Mouse (Mus musculus) cerebellum, postnatal 25 days (tissue): ENCODE results near the gene Ccdc162.

Experiments used
- DNase-seq, 2 experiments: peaks; one replicate each; pipeline ENCODE4 v3.0.0; 2021; ENCODE audit warnings: mixed read lengths in 2 of 2

The Ccdc162 gene

GRCm38 (mm10) chr10:41716029-41716897, at the start of gene Ccdc162:
Gene Ccdc162 (minus strand): TSS chr10:41716634.
- DNase-seq: no peak

DNA sequence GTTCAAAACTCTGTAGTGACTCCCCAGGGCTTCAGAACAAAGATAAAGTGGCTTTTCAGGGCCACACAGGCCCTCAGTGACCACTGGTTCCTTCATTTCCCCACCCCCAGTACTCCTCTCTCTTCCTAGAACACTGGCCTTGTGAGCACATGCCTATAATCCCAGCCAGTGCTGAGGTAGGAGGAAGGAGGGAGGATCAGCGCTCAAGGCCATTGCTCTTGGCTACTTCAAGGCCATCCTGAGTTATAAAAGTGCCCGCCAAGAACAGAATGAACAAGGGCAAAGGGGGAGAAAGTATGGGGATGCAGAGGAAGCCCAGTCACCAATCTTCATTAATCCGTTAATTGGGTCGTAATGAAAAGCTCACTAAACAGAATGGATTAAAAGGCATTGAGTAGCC, 49.2 kb upstream of the Ccdc162 start:
- no peak for DNase-seq

- no peak for DNase-seq
Measured at GRCm38 (mm10) chr10:41763741-41764385, 47.4 kb upstream of the Ccdc162 start.

DNA sequence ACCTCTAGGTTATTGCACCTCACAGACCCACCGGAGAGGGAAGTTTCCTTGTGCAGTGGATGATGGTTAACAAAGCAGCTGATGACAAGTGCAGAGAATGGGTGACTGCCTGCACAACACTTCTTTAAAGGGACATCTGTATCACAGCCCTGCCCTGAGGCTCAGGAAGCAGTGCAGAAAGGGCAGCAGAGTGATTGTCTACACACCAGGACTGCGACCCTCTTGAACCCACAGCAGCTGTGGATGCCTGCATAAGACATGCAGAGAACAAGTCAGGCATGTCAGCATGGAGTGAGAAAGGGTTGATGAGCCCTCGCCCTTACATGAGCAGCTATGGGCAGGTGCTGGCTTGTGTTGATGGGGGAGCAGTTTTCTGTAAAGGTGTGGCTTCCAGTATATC, 44.4 kb upstream of the Ccdc162 start:
- no peak for DNase-seq

DNA sequence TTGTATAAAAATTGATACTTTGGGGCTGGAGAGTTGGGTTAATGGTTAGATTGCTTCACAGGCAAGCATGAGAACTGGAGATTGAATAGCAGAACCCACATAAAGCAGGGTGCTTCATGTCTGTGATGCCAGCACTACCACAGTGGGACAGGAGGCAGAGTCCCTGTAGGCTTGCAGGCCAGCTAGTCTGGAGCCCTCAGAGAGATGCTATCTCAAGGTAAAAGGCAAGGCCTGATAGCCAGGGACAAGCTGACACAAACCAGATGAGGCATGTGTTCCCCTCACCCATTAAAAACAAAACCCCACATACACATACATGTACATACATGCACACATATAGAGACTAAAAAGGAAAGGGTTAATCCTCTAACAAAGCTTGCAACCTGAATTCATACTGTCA, 41.6 kb upstream of the Ccdc162 start:
- no peak for DNase-seq

DNA sequence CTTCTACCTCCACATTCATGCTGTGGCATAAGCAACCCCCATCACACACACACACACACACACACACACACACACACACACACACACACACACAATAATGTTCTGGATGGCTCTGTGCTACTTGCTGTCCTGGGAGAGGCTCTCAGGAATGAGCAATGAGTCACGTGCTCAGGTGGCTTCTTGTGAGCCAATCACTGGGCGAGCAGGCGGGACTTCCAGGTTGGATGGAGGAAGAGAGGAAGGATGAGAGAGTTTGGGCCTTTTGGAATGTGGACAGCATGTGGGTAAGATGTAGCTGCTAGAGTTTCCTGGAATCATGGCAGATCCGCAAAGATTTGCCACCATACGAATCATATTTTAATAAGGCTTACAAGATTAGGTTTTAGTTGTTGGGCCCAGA, 40.8 kb upstream of the Ccdc162 start:
- DNase-seq: no peak

DNA sequence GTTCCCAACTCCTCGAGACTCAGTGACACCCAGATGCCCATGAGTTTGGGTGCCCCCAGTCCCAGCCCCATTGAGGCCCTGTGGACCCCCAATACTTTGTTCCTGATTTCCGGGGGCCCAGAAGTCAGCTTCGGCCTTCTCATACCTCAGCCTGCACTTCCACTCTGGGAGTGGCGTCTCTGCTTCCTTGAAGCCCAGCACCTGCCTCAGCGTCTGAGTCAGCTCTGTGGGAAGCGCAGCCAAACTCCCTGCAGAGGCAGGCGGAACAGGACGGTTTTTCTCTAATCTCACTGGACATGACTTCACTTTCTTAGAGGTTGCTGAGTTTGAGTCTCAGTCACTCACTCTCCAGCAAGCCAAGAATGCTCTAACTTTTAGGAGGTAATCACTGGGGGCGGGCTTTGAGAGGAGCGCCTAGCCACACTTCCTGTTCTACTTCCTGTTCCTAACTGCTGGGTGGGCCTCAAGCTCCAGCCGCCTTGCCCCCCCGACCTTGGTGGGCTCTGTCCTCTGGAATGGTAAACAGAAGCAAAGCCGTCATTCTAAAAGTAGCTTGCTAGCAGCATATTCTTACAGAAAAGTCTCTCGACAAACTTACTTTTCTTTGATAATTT, 35.5 kb upstream of the Ccdc162 start:
- no peak for DNase-seq

DNA sequence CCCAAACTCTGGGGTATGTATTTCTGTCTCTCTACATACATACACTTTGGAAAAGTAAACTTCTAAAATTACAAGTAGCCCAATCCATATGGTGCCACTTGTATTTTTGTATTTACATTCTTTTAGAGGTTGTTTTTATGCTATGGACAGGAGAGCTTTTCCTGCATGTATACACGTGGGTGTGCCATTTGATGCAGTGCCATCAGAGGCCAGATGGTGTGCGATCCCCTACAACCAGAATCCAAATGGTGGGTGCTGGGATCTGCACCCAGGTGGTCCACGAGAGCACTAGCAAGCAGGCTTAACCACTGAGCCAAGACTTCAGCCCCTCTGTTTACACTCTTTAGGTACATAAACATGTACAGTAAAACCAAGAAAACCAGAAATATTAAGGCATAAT, 32.9 kb upstream of the Ccdc162 start:
- DNase-seq: peak; percentile 27 to 51

GRCm38 (mm10) chr10:41746554-41746953, 30.1 kb upstream of the Ccdc162 start:
- peak; percentile 12 to 47 for DNase-seq

GRCm38 (mm10) chr10:41744006-41744405, 27.6 kb upstream of the Ccdc162 start:
- no peak for DNase-seq

DNA sequence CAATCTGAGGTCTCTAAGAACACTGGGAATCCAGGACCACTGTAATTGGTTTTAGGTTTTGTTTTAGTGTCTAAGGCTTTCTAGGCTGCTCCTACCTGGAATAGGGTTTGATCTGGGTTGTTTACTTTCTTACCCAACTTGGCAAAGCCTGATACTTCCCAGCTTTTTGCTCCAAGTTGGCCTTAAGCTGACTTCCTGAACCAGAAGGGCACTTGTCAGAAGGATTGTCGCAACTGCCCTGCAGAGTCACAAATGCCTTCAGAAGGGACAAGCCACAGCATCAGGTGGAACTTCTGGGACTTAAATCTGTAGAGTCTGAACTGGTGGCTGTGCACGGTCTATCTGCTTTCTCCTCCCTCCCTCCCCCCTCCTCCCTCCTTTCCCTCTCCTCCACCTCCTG, 23.8 kb upstream of the Ccdc162 start:
- DNase-seq: no peak

- no peak for DNase-seq
Measured at GRCm38 (mm10) chr10:41737245-41737644, 20.8 kb upstream of the Ccdc162 start.

DNA sequence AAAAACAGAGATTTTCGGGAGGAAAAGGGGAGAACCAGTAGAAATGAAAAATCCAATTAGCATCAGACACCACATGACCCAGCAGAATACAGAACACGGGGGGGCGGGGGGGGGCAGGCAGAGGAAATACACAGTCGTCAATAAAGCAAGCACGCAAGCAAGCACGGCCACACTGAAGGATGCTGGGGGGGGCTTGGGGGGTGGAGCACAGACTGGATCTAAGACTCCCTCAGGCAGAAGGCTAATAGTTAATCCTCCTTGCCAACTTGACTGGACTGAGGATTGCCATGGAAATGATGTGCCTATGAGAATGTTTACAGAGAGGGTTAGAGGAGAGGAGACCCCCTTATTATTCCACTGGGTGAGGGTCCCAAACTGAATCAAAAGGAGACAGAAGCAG, 19.0 kb upstream of the Ccdc162 start:
- no peak for DNase-seq

GRCm38 (mm10) chr10:41733214-41733613, 16.8 kb upstream of the Ccdc162 start:
- no peak for DNase-seq

- no peak for DNase-seq
Measured at GRCm38 (mm10) chr10:41731932-41732331, 15.5 kb upstream of the Ccdc162 start.

DNA sequence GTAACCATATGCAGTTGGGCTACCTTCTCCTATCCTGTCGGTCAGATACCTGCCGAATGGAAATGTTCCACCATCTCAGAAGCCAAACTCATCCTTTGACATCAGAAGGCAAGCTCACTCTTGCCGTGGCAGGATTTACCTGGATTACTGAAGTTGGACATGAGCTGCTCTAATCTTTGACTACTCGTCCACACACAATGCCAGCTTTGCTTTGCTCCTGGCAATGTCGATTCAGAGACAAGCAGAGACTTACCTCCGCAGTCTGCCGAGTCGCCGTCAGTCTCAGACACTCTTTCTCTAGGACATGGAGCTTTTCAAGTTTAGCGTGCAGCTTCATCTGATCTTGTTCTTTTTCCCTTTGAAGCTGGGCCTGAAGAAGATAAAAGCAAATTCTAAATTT, 14.3 kb upstream of the Ccdc162 start:
- DNase-seq: no peak

DNA sequence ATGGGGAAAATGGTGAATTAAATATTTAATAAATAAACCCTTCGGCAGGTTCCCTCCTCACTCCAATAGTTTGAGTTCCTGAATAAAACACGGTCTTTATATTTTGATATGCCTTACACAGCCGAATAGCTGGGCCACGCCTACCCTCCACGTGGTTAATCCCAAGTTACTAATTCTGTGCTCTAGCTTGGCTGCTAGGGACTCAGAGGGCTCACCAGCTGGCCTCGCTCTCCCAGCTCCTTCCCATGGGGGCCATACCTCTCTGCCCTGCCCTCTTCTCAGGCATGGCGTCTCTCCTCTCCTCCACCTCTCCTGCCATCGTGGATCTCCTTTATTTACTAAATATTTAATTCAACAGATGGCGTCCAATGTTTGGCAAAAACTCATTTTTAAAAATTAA, 9.8 kb upstream of the Ccdc162 start:
- no peak for DNase-seq

DNA sequence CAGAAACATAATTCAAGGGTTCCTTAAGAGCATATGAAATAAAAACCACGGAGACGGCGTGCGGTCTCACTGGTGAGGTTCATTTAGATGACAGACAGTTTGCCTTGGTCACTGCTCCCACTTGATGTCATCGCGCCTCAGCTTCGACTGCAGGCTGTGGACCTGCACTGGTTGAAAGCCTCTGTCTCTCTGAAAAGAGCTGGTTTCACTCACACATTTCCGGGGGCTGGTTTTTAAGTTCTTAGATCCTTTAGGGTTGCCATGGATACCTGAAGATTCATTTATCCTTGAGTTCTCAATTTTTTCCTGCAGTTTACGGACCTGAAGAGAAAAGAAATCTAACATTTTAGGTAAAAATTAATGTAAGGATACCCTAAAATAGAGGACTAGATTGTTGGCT, 3.2 kb upstream of the Ccdc162 start:
- DNase-seq: no peak

DNA sequence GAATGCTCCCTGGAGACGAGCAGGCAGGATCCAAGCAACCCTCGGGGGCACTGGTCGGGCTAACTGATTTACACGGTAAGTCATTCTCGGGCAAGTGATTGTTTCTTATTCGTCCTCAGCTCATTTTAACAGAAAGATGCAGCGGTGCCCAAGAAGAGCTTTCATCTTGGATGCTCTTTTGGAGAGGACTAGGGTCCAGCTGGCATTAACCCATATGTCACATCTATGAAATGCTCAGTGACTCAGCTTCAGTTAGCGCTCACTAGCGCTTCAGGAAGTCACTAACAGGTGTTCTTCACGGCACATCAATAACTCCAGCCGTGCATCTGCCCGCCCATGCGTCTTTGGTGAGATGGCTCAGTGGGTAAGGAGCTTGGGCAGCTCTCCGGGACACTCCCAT, 877 bp downstream of the Ccdc162 start:
- no peak for DNase-seq

GRCm38 (mm10) chr10:41711467-41711866, 5.0 kb downstream of the Ccdc162 start:
- no peak for DNase-seq

GRCm38 (mm10) chr10:41710773-41711172, 5.7 kb downstream of the Ccdc162 start:
- DNase-seq: no peak

GRCm38 (mm10) chr10:41709341-41709740, 7.1 kb downstream of the Ccdc162 start:
- DNase-seq: no peak

DNA sequence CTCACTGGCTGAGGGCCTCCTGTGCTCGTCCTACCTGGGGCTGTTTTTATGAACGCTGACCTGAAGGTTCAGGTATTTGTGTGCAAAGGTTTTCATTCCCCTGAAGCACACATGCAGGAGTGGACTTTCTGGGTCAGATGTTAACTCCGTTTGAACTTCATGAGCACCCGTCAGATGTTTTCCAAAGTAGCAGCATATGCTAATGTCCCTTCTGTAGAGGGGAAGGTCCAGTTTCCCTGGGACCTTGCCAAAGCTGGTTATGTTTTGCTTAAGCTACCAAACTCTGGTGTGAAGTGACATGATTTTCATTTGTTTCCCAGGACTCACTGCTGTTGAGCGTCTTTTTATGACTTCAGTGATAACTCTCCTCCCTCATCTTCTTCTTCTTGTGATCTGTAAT, 16.8 kb downstream of the Ccdc162 start:
- no peak for DNase-seq

DNA sequence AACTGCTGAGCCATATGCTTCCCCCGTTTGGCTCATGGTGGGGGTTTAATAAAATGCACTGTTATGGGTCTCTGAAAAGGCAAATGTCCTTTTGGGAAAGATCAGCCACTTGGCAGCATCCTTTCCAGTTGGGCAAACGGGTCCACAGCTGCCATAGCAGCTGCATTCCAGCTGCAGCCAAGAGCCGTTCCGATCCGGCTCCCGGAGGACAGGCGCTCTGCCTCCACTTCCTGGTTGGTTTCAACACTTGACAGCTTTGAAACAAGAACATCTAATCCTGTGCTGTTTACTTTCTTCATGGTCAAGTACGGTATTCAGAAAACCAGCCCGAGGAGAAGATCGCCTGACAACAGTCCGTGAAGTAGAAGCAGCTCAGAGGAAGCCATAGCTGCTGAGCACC, 19.4 kb downstream of the Ccdc162 start:
- DNase-seq: no peak
